Mouse (Mus musculus) embryonic fibroblast, embryonic 13.5 days (primary cell): ENCODE measurements at regions not wholly inside any gene's neighbourhood (a gene's known extent, or its start where the extent isn't known, plus 50 kb on each side); places are given as distances from the start of the nearest gene placed in this dataset.

Experiments
- CTCF ChIP-seq: IDR thresholded peaks from 2 replicates; pipeline ENCODE4 v1.5.1; 2011; ENCODE audit warnings: mild to moderate bottlenecking, control low read depth, low read length, moderate library complexity, borderline replicate concordance; ENCODE audit not compliant: insufficient read depth
- POLR2A ChIP-seq: IDR thresholded peaks from 2 replicates; pipeline ENCODE4 v1.6.1; 2011; ENCODE audit warnings: low read depth, mild to moderate bottlenecking, control low read depth, low read length, moderate library complexity

DNA sequence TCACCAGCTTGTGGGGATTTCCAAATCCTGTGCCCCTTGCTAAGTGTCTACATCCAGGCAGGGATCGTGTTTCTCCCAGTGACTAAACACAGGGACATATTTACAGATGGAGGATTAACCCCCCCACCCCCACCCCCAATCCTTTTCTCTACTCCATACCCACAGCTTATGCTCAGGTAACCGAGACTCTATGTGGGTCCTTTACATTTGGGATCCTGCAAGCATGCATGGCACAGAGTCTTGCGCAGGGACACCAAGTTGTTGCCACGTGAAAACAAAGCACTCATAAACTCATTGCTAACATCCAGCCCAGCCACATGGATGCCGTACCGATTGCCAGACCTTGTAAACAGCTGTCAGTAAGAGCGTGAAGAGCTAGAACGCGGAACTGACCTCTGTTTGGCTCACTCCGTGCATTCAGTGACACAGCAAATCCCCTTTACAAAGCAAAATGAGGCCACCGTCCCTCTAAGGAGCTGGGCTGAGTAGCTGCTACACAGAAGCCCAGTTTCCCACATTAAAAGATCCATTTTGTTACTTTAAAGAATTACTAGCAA lies 1204.9 kb upstream of the A1bg start:
- TF ChIP-seq POLR2A: no peak
- no peak for TF ChIP-seq CTCF
